Mouse (Mus musculus) lung, adult 18-20 months (tissue): ENCODE data around the gene Gjb3.

ENCODE experiments used
- DNase-seq, 2 experiments: peaks; one replicate each; pipeline ENCODE4 v3.0.0; 2022; ENCODE audit warnings: mixed read lengths in 2 of 2

The Gjb3 gene

GRCm38 (mm10) chr4:127278451-127279001 is 52.1 kb downstream of the Gjb3 start:
- DNase-seq: peak; percentile 42 to 52
